Mouse (Mus musculus) testis, adult 2 months (tissue): ENCODE measurements around the gene Gde1. TPM values are rescaled to one million over a fixed set of nuclear protein-coding genes. Genes with fewer than 3 reads are reported as not detected.

Source experiments
- H3K27ac ChIP-seq: fragments of 200-500 bp; 2 replicates; pipeline ENCODE4 v1.5.1; 2012; ENCODE audit warnings: low read depth, low read length; ENCODE audit not compliant: control insufficient read depth, insufficient read depth
- H3K27me3 ChIP-seq: fragments of 200-500 bp; 2 replicates; pipeline ENCODE4 v1.6.1; 2012; ENCODE audit warnings: mild to moderate bottlenecking, low read length, moderate library complexity; ENCODE audit not compliant: control insufficient read depth, insufficient read depth
- H3K36me3 ChIP-seq: fragments of 200-500 bp; 2 replicates; pipeline ENCODE4 v1.6.1; 2012; ENCODE audit warnings: mild to moderate bottlenecking, low read length; ENCODE audit not compliant: control insufficient read depth, insufficient read depth
- H3K4me1 ChIP-seq: fragments of 200-500 bp; 2 replicates; pipeline ENCODE4 v1.6.1; 2012; ENCODE audit warnings: low read length; ENCODE audit not compliant: control insufficient read depth, insufficient read depth
- H3K4me3 ChIP-seq: fragments of 200-500 bp; 2 replicates; pipeline ENCODE4 v1.5.1; 2012; ENCODE audit warnings: low read depth, mild to moderate bottlenecking, low read length, moderate library complexity, mixed read lengths; ENCODE audit not compliant: control insufficient read depth
- CTCF ChIP-seq: fragments of 200-500 bp; IDR thresholded peaks from 2 replicates; pipeline ENCODE4 v1.5.1; 2012; ENCODE audit warnings: low read depth, mild to moderate bottlenecking, inconsistent platforms, low read length, moderate library complexity; ENCODE audit not compliant: control insufficient read depth, insufficient read depth, insufficient replicate concordance
- POLR2A ChIP-seq: fragments of 200-500 bp; IDR thresholded peaks from 2 replicates; pipeline ENCODE4 v1.6.1; 2012; ENCODE audit warnings: low read depth, mild to moderate bottlenecking, inconsistent platforms, low read length, moderate library complexity; ENCODE audit not compliant: control insufficient read depth
- polyA plus RNA-seq: library from polyadenylated mRNA; depleted of rRNA; stranded (reverse); fragments of >200 nt; gene quantifications from 2 replicates; pipeline ENCODE4 v1.2.3, GENCODE M21; 2012

Gde1 gene
- polyA plus RNA-seq, 1 experiment, result 164 TPM

GRCm38 (mm10) chr7:118718066-118718465 lies 12.5 kb upstream of the Gde1 start:
- H3K27ac ChIP-seq, result no peak overlapping the region
- no peaks in the 10 kb centered on the region for H3K27me3 ChIP-seq
- no peak for TF ChIP-seq POLR2A
- TF ChIP-seq CTCF, result no peak
- H3K4me1 ChIP-seq, result no peaks in the 10 kb centered on the region
- no peak overlapping the region for H3K4me3 ChIP-seq
- peaks cover 5% of the 10 kb centered on the region for H3K36me3 ChIP-seq

DNA sequence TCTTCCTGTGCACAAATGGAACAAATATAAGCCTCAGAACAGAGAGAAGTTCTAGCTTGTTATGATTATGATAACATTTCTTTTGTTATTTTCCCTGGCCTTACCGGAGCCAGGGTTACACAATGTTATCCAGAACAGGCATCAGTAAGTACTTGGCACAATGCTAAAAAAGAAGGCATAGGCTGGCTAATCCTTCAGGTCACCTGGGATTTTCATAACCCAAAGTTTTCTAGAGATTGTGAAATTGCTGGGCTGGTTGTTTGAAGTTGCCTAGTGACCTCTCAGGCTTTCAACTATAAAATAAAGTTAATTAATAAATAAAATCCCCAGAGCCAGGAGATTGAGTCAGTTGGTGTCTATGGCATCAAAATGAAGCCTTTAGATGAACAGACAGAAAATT lies 9.3 kb upstream of the Gde1 start:
- Histone ChIP-seq H3K27ac (no peak overlapping the region), H3K36me3 (peaks cover 2% of the 10 kb centered on the region), H3K4me1 (no peaks in the 10 kb centered on the region), H3K27me3 (no peaks in the 10 kb centered on the region), H3K4me3 (no peak overlapping the region)
- TF ChIP-seq POLR2A (no peak), CTCF (no peak)

DNA sequence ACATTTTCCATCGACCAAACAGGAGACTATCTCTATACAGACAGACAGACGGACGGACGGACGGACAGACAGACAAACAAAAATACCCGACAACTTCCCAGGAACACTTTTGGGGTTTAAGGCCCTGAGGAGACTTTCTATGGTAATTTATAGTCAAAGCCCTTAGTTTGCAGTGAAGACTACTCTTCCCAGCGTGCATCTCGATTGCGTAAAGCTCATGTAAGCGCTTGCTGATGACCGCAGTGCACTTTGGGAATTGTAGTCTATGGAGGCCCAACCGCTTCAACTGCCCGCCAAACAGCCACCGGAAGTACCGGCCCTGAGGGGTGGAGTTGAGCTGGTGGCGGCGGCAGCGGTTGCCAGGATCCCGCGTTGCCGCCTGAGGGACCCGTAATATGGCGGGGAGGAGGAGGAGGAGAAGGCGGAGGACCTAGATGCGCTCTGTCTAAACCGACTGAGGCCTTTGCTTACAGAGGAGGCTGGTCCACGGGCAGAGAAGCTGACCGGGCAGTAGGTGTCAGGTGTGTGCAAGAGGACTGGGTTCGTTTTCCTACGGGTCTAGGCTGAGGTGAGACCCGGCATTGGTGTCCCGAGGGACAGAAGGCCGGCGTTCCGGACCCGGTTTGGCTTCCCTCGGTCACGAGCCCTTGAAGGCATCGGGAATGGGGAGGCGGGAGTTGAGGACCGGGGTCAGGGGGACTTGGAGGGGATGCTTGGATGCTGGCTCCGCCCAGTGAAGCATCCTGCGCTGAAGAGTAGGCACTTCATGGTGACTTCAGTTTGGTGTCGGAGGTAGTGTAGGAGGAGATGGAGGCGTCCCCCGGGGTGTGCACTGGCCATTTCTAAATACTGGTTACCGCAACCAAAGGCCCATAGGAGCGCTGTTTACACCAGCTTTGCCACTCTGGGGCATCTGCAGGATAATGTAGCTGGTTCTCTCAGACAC lies 6.9 kb upstream of the Gde1 start, which contains the start of gene Ccp110:
Ccp110 (plus strand) TSS at position 325 of the 946 bp plus-strand sequence.
- peak within 1 kb of the TSS; percentile 92 for H3K27ac ChIP-seq
- H3K4me1 ChIP-seq, result no peaks in the 10 kb centered on the region
- H3K27me3 ChIP-seq, result no peaks in the 10 kb centered on the region
- peak; percentile 80; the same call in 1 of the 2 replicates for TF ChIP-seq POLR2A
- no peak for TF ChIP-seq CTCF
- peaks cover 2% of the 10 kb centered on the region for H3K36me3 ChIP-seq
- H3K4me3 ChIP-seq, result peak within 1 kb of the TSS; percentile 93

DNA sequence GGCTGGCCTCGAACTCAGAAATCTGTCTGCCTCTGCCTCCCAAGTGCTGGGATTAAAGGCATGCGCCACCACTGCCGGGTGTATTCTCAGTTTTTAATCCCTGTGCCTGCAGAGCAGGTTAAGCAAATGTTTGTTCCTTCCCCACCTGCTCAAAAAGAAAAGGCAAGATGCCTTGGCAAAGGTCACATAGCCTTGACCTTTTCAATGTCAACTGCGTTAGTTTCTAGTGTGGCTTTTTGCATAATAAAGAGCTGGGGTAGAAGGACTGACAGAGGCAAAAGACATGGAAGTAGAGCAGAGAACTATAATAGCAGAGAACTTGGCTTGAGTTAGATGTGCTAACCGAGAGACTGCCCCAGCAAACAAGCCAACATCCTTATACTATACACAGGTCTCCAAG lies 5.2 kb upstream of the Gde1 start:
- no peak overlapping the region for H3K27ac ChIP-seq
- H3K4me1 ChIP-seq, result 0 out of 2 replicates have a peak, but pooled peaks cover 4% of the 10 kb centered on the region
- H3K4me3 ChIP-seq, result no peak overlapping the region
- no peak for TF ChIP-seq POLR2A
- no peak for TF ChIP-seq CTCF
- H3K27me3 ChIP-seq, result no peaks in the 10 kb centered on the region
- peaks cover 2% of the 10 kb centered on the region for H3K36me3 ChIP-seq

DNA sequence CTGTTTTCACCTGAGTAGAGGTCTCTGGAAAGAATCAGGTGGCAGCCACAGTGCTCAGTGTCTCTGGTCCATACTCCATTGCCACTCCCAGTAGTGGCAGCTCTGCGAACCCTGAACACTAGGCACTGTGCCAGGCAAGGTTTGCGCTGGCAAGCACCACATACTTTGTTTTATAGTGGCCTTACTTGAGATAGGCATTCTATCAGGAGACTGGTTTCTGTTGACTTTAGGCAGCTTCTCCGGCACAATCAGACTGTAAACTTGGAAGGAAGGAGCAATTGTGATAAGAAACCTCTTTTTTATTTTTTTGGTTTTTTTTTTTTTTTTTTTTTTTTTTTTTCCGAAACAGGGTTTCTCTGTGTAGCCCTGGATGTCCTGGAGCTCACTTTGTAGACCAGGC lies 2.4 kb upstream of the Gde1 start:
- Histone ChIP-seq H3K27ac (no peak overlapping the region), H3K4me1 (peaks cover 5% of the 10 kb centered on the region), H3K4me3 (no peak overlapping the region), H3K27me3 (no peaks in the 10 kb centered on the region), H3K36me3 (no peaks in the 10 kb centered on the region)
- TF ChIP-seq CTCF, result no peak

DNA sequence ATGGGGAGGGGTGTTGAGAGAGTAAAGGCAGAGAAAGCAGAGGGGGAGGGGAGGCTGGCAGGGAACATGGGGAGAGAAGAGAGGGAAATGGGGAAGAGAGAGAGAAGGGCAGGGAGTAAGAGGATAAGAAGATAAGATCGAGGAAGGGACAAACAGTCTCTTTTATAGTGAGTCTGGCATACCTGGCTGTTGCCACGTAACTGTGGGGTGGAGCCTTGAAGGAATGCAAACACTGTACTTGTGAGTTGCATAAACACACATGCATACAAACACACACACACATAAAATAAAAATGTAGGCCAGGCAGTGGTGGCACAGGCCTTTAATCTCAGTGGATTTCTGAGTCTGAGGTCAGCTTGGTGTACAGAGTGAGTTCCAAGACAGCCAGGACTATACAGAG lies 1.6 kb upstream of the Gde1 start:
- Histone ChIP-seq H3K36me3 (no peaks in the 10 kb centered on the region; the same call in 1 of the 2 replicates), H3K27me3 (no peaks in the 10 kb centered on the region), H3K4me3 (no peak overlapping the region), H3K4me1 (peaks cover 5% of the 10 kb centered on the region), H3K27ac (no peak overlapping the region)
- TF ChIP-seq CTCF, result no peak
- TF ChIP-seq POLR2A, result no peak

- TF ChIP-seq CTCF (no peak), POLR2A (no peak)
- Histone ChIP-seq H3K27ac (peak overlapping the region; percentile 86), H3K27me3 (no peaks in the 10 kb centered on the region), H3K4me3 (peak overlapping the region; percentile 91; the same call in 1 of the 2 replicates), H3K36me3 (no peaks in the 10 kb centered on the region; the same call in 1 of the 2 replicates), H3K4me1 (peaks cover 5% of the 10 kb centered on the region)
Observed at GRCm38 (mm10) chr7:118706488-118706887, 910 bp upstream of the Gde1 start.

DNA sequence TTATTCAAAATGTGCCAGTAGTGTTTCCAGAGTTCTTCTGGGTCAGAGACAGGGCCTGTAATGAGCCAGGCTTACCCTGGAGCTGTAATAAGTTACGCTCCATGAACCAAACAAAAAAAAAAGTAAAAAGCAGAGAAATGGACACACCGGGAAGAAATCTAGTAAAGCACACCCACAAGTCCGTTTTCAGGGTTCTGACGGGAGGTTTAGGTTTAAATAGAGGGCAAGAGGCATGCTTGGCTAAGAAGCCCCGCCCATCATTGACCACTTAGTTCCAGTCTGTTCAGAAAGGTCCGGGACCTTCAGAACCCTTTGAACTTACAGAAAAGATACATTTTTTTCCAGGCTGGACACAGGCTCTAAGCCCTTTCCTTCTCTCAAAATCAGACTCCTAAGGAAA lies 473 bp upstream of the Gde1 start:
- no peak for TF ChIP-seq POLR2A
- no peak for TF ChIP-seq CTCF
- Histone ChIP-seq H3K27me3 (no peaks in the 10 kb centered on the region), H3K4me1 (peaks cover 5% of the 10 kb centered on the region), H3K27ac (peak overlapping the region; percentile 86), H3K36me3 (no peaks in the 10 kb centered on the region; the same call in 1 of the 2 replicates), H3K4me3 (peak overlapping the region; percentile 91)
